Mouse (Mus musculus) gastrocnemius, postnatal 10 days (tissue): ENCODE measurements around the gene Sec22a. TPM values are rescaled to one million over a fixed set of nuclear protein-coding genes. Genes with fewer than 3 reads are reported as not detected.

ENCODE experiments used
- DNase-seq: peaks from one replicate; pipeline ENCODE4 v3.0.0; 2021; ENCODE audit warnings: mixed read lengths
- total RNA-seq, 2 experiments: library from RNA; stranded (reverse); gene quantifications; 2 replicates each; pipeline ENCODE4 v1.2.3; 2021

The Sec22a gene
- total RNA-seq, 2 experiments from 2014 or later = 9.2 to 10.5 TPM

- no peak for DNase-seq
These were observed 53.1 kb downstream of the Sec22a start for GRCm38 (mm10) chr16:35310551-35311110.

DNA sequence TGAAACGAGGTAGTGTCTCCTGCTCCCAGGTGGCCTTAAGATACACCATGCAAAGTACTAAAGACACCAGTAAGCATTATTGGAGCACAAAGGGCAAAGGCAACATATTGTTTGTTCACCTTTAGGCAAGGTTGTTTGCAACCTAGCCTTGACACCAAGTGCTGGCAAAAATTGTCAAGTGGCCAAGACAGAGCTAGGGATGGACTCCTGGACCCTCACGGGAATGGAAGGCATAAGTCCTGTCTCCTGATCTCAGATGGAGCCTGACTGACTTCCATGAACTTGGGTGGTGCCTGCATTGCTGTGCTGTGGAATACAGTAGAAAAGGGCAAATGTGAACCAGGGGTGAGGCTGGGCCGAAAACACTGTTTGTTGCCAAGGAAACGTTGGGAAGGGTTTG, 54.1 kb downstream of the Sec22a start:
- DNase-seq = no peak

DNA sequence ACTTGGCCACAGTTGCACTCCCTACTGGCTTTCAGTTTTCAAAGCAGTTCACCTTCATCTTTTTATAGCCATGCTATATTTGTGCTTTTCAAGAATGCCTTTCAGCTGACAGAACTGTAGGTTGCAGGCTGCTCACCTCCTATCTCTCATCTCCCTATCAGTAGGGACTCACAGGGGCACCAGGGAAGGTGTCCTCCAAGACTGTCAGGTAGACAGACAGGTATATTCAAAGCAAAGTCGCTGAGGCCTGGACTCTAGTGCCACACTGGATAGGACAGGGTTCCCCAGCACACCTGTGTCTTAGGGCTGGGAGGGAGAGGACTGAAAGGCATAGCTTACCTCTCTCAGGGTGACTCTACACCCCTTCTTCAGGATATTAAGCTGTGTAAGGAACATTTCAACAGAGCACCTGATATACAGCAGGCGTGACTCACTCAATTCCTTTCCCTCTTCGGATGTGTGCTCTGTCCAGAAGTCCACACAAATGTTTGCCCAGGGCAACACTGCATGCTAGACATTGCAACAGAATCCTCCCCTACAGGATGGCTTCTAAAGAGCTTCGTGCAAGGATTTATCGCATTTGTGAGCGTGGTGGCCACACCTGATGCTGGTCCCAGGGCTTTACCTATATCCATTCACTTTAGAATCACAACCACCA, 55.1 kb downstream of the Sec22a start:
- DNase-seq = no peak

- no peak for DNase-seq
These were observed 55.7 kb downstream of the Sec22a start for GRCm38 (mm10) chr16:35308016-35308415.

DNA sequence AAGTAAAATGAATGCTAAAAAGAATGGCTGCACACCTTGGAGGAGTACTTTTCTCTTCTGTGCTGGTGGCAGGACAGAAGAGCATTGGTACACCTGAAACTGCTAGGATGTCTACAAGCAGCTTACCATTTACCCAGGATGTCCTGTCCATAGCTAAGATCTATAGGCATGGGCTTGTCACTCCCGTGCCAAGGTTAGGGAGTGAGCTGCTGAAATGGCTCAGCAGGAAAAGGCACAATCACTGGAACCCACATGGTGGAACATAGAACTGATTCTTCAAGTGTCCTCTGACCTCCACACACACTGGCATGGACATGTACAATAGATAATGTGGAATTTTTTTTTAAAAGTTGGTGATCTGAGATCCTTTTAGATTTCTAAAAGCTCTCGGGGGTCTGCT, 56.4 kb downstream of the Sec22a start:
- DNase-seq = no peak

DNA sequence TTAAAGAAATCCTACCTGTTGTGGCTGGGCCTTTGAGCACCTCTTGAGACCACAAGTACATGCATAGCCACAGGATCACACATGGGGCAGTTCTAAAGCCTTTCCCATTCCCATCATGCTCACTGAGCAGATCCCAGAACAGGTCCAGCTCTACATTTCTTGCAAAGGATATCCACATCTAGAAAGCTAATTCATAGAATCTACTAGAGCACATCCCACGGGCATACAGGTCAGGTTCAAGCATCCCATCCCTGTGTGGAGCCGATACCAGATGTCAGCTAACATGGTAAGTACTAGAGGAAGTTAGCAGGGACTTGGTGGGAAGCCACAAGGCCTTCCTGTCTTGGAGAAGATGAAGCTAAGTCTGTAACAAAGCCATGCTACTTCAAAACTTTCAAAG, 57.1 kb downstream of the Sec22a start:
- no peak for DNase-seq

- DNase-seq = no peak
These were observed 58.5 kb downstream of the Sec22a start for GRCm38 (mm10) chr16:35305226-35305625.

DNA sequence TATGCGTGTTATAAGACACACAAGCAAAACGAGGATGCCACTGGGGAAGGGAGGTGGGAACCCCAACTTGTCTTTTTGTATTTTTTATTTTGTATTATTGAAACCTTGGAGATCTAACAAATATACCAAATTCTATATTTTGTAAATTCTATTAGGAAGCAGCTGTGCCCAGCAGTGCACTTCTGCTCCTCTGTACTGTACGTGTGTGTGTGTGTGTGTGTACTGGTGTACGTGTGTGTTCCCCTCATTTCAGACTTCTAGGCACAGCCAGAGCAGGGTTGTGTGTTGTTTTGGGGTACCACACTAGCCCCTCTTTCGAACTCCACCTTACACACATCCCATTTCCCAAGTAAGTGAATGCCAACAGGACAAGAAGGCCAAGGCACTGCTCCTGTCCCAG, 59.3 kb downstream of the Sec22a start:
- no peak for DNase-seq

DNA sequence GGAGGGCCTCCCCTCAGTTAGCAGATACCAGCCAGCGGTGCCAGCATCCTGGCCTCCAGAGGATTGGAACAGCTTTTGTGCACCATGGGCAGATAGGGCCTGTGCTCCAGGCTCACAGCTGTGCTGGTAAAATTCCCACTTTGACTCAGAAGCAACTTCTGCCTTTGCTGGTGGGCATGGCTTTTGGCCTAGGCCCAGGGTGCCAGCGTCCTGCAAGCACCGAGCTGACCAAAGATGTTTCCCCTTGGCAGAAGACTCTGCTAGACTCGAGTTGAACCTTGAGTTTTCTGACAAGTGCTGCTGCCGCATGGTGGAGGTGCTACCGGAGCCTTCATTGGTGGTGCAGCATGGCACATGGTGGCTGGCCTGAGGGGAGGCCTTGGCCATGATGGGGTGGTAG, 60.0 kb downstream of the Sec22a start:
- DNase-seq = no peak

DNA sequence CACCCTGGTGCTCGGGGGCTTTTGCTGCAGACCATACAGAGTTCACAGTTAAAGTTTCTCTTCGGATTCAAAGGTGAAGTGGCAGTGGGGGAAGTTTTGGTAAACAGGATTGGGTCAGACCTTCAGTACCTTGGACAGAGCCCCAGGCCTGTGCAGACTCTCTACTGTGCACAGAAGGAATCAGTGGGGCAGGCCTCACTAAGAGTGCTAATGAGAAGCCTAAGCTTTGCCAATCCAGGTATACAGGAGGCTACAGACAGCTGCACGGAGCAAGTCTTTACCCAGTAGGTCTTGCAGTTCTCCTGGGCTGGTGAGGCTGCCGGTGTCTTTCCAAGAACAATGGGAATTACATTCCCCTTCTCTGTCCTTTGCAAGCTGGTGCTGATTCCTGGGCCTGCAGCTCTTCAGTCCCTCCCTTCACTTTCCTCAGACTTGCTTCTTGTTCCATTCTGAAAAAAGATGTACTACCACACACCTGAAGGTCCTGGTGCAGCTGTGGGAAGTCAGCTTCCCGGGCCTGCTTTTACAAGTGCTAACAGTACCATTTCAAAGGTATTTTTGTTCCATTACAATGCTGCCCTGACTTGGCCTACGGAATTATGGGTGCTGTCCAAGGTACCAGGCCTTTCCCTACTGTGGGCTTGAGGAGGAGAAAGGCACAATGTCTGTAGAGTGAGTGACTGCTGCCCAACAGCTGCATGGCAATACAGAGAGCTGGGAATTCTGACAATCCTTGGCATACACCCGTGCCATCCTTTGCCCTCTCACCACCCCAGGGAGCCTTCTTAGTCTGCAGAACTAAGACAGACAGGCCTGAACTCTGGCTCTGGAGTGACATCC, 61.1 kb downstream of the Sec22a start:
- no peak for DNase-seq

GRCm38 (mm10) chr16:35300156-35300555, 63.6 kb downstream of the Sec22a start:
- no peak for DNase-seq

DNA sequence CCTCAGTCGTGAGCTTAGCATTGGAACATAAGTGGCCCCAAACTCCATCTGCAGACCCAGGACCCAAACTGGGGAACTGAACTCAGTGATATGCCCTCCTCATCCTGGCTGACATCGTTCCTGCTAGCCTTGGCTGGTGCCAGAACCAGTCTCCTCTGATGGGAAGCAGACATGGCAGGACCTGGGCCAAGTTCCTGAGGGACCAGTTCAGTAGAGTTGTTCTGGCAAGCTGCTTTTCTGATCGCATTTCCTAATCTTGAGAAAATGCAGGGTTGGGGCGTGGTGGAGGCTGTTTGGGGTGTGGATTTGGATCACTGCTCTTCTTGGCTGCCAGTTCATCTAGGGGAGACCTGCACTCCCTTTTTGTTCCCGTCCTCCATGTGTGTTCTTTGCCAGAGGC, 65.9 kb downstream of the Sec22a start:
- no peak for DNase-seq

- no peak for DNase-seq
These were observed 76.5 kb downstream of the Sec22a start for GRCm38 (mm10) chr16:35287244-35287643.

DNA sequence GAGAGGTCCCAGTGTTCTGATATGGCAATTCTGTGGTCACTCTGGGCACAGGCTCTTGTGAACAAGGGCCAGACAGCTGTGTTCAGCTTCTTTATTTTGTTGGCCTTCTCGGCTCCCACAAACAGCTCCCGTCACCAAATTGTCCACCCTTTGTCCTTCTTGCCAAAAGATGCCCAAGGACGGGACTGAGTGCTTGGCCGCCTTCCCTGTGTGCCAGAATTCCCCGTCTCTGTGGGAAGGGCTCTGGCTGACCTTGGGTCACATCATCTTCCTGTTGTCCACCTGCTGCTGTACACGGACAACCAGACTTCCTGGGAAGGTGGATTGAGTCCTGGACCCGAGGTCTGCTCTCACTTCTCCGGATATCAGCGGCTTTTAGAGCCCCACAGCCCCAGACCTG, 77.9 kb downstream of the Sec22a start:
- DNase-seq = no peak

- no peak for DNase-seq
These were observed 81.3 kb downstream of the Sec22a start for GRCm38 (mm10) chr16:35282456-35282855.

- no peak for DNase-seq
These were observed 85.6 kb downstream of the Sec22a start for GRCm38 (mm10) chr16:35278166-35278565.

DNA sequence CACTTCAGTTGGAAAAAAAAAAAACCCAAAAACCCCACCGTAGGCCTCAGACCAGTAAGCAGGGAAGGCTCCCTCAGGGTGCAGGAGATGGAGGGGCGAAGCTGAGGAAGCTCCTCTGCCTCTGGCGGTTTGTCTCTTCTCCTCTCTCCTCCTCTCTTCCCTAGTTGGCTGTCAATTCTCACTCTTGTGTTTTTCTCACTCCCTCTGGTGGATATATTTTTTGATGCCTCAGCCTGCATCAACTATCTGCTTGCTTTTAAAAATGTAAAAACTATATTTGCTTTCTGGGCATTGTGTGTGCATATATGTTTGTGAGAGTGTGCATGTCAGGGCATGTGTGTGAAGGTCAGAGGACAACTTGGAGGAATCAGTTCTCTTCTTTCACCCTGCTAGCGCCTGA, 91.3 kb downstream of the Sec22a start:
- DNase-seq = no peak

GRCm38 (mm10) chr16:35271572-35271971, 92.1 kb downstream of the Sec22a start:
- no peak for DNase-seq

DNA sequence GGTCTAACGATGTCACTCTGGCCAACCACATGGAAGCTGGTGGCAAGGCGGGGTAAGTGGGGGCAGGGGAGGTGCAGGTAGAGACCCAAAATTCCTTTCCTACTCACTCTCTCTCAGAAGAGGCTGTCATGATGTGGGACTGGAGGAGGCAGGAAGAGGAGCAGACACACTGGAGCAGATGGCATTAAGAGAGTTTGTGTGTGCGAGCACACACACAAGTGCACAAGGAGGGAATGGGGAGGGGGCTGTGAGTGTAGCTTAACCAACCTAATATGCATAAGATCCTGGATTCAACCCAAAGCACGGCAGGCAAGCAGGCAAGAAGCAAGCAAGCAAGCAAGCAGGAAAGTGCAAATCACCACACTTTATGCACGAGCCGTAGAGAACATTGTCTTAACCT, 92.8 kb downstream of the Sec22a start:
- DNase-seq = no peak

DNA sequence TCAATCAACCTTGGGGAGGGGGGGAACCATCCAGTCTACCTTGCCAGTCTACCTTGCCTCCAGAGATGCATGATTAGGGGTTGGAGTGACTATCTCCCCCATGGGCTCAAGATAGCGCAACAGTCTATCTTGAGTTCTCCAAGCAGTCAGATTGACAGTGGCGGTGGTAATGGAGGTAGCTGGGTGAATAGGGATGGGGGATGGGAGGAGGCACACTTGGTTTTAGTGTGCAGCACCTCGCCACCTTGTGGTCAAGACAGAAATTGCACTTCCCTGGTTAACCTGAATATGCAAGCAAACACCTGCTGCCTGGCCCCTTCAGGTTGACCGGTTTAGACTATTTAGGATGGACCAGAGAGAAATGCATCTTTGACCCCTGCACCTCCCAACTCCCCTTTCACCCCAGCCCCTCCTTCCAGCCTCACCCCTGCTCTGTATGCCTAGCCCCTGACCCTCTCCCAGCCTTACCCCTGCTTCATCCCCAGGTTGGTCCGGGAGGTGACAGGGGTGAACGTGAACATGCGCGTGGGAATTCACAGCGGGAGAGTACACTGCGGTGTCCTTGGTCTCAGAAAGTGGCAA, 93.3 kb downstream of the Sec22a start:
- DNase-seq = peak; percentile 81
